In the genomic region with DNA sequence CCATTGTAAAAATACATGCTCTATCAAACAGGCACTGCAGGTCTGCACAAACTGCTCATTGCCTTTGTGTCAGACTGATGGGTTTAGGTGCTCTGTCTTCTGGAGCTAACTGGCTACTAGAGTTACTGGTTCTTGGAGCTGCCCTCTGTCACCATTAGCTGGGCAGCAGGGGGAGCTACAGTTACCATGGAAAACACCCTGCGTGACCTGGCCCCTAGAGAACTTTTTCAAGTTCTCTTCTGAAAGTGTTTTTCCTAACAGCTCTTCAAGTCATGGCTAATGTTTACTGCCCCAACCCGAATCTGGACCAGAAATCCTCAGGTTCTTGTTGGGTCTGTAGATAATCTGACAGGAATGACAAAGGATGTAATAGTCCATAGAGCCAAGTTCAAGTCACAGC, we compare ENCODE assay signal across 9 mouse cellular contexts.
DNase-seq lines count a peak whose midpoint lies in the region; ATAC-seq and TF ChIP-seq lines count a peak whose summit lies in the region.
"Had no signal": no experiment of that assay in that cellular context is flagged by ENCODE, and none has a peak within 500 bp of the region (broad histone marks: within the 10 kb centered on the region; RNA-seq: fewer than 3 reads in every experiment).

No protein-coding gene starts in this region.

- DNase-seq in cerebellum, adult 2 months, result no peak
- DNase-seq in cerebellum, adult 8-10 months, result no peak
- peak; percentile 36 to 45 for DNase-seq in urinary bladder, adult 18-20 months (ENCODE audit: low spot score in 2 of 2)
- no peak for DNase-seq in urinary bladder, postnatal 4 days (ENCODE audit: low spot score in 2 of 2)
- peak; percentile 52 for DNase-seq in kidney, adult 2 months
- DNase-seq in urinary bladder, postnatal 25 days (ENCODE audit: low spot score), result peak; percentile 61
- DNase-seq in neural tube, embryonic 10.5 days (ENCODE audit: extremely low spot score, low spot score), result no peak

- no peaks in the 10 kb centered on the region for H3K36me3 ChIP-seq in kidney, adult 2 months (ENCODE audit: control insufficient read depth, insufficient read depth, low read length)
- H3K36me3 ChIP-seq: lung, embryonic 15.5 days had no signal

- no peak for TF ChIP-seq POLR2A in cerebellum, adult 2 months (IDR thresholded peaks at IDR 0.05; ENCODE audit: borderline replicate concordance, insufficient read depth, low read length)
- TF ChIP-seq POLR2A in kidney, adult 2 months (IDR thresholded peaks at IDR 0.05; ENCODE audit: low read depth, low read length), result no peak

- no peak overlapping the region for H3K4me3 ChIP-seq in cerebellum, adult 2 months (replicated peaks; ENCODE audit: insufficient read depth, low read depth, low read length)
- H3K4me3 ChIP-seq in kidney, adult 2 months (ENCODE audit: insufficient read depth, low read depth, low read length), result no peak overlapping the region
- H3K4me3 ChIP-seq: lung, embryonic 15.5 days had no signal

- 0 out of 2 replicates have a peak, but pooled peaks have one; percentile 49 for ATAC-seq in monocyte, adult 5-6 weeks (replicated peaks; ENCODE audit: insufficient number of reproducible peaks, low FRiP score, low TSS enrichment, poor library complexity, severe bottlenecking)

- no peaks in the 10 kb centered on the region for H3K27me3 ChIP-seq in cerebellum, adult 2 months (ENCODE audit: control insufficient read depth, insufficient read depth, low read length)
- no peaks in the 10 kb centered on the region; the same call in 1 of the 2 replicates for H3K27me3 ChIP-seq in kidney, adult 2 months (replicated peaks; ENCODE audit: control insufficient read depth, insufficient read depth, low read length)
- H3K27me3 ChIP-seq: lung, embryonic 15.5 days had no signal

- H3K27ac ChIP-seq in cerebellum, adult 2 months (ENCODE audit: insufficient read depth, low read length), result no peak overlapping the region
- no peak overlapping the region for H3K27ac ChIP-seq in kidney, adult 2 months (ENCODE audit: insufficient read depth, low read depth, low read length)
- H3K27ac ChIP-seq: lung, embryonic 15.5 days had no signal

- peak; percentile 7; the same call in 1 of the 2 replicates for TF ChIP-seq CTCF in cerebellum, adult 2 months (IDR thresholded peaks at IDR 0.05; ENCODE audit: borderline replicate concordance, insufficient read depth, low read depth, low read length)
- peak; percentile 60 for TF ChIP-seq CTCF in kidney, adult 2 months (conservative IDR thresholded peaks at IDR 0.05; ENCODE audit: insufficient read depth, insufficient read length, low read depth, low read length)

- peaks cover 14% of the 10 kb centered on the region; the same call in 1 of the 2 replicates for H3K4me1 ChIP-seq in cerebellum, adult 2 months (ENCODE audit: control insufficient read depth, insufficient read depth, low read length)
- H3K4me1 ChIP-seq in kidney, adult 2 months (ENCODE audit: control insufficient read depth, insufficient read depth, low read length), result no peaks in the 10 kb centered on the region

- 82% methylated on average over 2 of the region's 2 CpGs for WGBS in cerebellum, adult 2 months
- 30% methylated on average over 2 of the region's 2 CpGs for WGBS in kidney, adult 2 months

Comparison
In these comparisons a context has a peak if more than half of its experiments do, and no peak if none do; other contexts are left out.
1. DNase-seq: peak in urinary bladder, adult 18-20 months (2 of 2), kidney, adult 2 months (single experiment) and urinary bladder, postnatal 25 days (single experiment); none in cerebellum, adult 2 months (0 of 2), cerebellum, adult 8-10 months (single experiment), urinary bladder, postnatal 4 days (0 of 2) and neural tube, embryonic 10.5 days (single experiment).